Mouse (Mus musculus) liver, adult 2 months (tissue): ENCODE measurements at regions not wholly inside any gene's neighbourhood (a gene's known extent, or its start where the extent isn't known, plus 50 kb on each side); places are given as distances from the start of the nearest gene placed in this dataset.

Source experiments
- CTCF ChIP-seq: fragments of 200-500 bp; IDR thresholded peaks from 2 replicates; pipeline ENCODE4 v1.5.1; 2011; ENCODE audit warnings: low read depth, low read length, control low read depth
- POLR2A ChIP-seq: fragments of 200-500 bp; IDR thresholded peaks from 2 replicates; pipeline ENCODE4 v1.6.1; 2011; ENCODE audit warnings: low read length, control low read depth; ENCODE audit not compliant: insufficient read depth; ENCODE audit errors: extremely low read depth

DNA sequence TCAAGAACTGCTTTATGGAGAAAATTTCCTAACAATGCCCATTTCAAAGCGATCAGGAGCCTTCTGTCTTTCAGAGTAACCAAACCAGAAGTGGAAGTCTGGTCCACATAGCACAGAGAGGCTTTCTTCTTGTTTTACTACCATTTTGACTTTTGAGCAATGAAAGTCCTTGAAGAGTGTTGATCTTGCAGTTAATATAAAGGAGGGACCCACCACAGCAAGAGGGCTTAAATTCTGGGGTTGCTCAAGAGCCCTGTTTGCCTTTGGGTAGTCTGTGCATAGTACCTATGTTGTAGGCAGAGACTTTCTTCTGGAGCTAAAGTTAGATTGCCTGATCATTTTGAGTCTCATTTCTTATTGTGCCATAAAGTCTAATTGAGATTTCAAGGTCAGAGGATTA, 251.7 kb upstream of the Tle4 start:
- TF ChIP-seq POLR2A (no peak), CTCF (no peak)
